Mouse (Mus musculus) bone marrow macrophage, adult 2 months (primary cell): ENCODE data around the gene Capn13. TPM values are rescaled to one million over a fixed set of nuclear protein-coding genes. Genes with fewer than 3 reads are reported as not detected.

Experiments used
- H3K27ac ChIP-seq: 2 replicates; pipeline ENCODE4 v1.5.1; 2012; ENCODE audit warnings: low read depth, low read length; ENCODE audit not compliant: insufficient read depth
- H3K4me1 ChIP-seq: 2 replicates; pipeline ENCODE4 v1.6.1; 2012; ENCODE audit warnings: low read length; ENCODE audit not compliant: control insufficient read depth, insufficient read depth
- H3K4me3 ChIP-seq: 2 replicates; pipeline ENCODE4 v1.5.1; 2012; ENCODE audit warnings: mild to moderate bottlenecking, low read length, moderate library complexity; ENCODE audit not compliant: insufficient read depth
- CTCF ChIP-seq: IDR thresholded peaks from 2 replicates; pipeline ENCODE4 v1.5.1; 2012; ENCODE audit warnings: low read depth, mild to moderate bottlenecking, low read length, moderate library complexity
- POLR2A ChIP-seq: IDR thresholded peaks from 2 replicates; pipeline ENCODE4 v1.6.1; 2012; ENCODE audit warnings: mild to moderate bottlenecking, low read depth, low read length, borderline replicate concordance
- polyA plus RNA-seq: library from polyadenylated mRNA; stranded (reverse); fragments of >200 nt; gene quantifications from 2 replicates; pipeline ENCODE4 v1.2.4, GENCODE M21; 2012; ENCODE audit not compliant: missing spikeins, insufficient read depth, insufficient read length

The Capn13 gene
- polyA plus RNA-seq, 1 experiment = not detected

DNA sequence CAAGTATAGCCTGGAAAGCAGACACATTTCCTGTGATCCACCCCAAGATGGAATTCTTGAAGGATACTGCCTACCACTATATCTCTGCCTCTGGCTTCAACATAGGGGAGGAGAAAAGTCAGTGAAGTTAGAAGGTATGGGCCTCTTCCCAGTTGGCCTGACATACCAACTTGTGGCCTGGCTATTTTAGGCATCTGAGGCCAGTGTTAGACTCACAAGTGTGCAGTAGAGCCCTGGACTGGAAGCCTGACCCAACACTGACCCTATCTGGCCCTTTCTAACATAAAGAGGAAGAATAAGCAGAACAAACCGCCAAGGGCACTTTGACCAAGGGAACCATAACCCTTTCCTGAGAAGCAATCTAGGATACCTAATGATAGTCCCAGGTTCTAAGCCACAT lies 7.3 kb downstream of the Capn13 start:
- TF ChIP-seq CTCF (no peak), POLR2A (no peak)
- no peaks in the 10 kb centered on the region for H3K4me1 ChIP-seq
- no peak overlapping the region for H3K27ac ChIP-seq
- no peak overlapping the region for H3K4me3 ChIP-seq

DNA sequence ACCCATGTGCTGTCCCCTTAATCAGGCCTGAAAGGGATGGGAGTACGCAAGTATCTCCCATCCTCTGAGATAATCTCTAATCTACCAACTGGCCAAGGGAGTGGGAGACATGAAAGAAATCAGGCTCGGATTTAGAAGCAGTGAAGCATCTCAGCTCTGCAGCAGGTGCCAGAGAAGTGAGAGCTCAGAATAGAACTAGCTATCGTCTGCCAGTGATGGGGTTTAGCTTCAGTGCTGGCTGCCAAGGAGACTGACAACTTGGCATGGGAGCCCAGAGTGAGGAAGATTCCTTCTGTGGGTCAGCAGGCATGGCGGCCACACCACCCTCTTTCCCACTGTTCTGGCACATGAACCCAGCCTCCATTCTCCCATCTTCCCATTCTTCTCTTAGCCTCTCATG lies 8.9 kb downstream of the Capn13 start:
- Histone ChIP-seq H3K27ac (no peak overlapping the region), H3K4me1 (no peaks in the 10 kb centered on the region), H3K4me3 (no peak overlapping the region)
- TF ChIP-seq POLR2A = no peak

DNA sequence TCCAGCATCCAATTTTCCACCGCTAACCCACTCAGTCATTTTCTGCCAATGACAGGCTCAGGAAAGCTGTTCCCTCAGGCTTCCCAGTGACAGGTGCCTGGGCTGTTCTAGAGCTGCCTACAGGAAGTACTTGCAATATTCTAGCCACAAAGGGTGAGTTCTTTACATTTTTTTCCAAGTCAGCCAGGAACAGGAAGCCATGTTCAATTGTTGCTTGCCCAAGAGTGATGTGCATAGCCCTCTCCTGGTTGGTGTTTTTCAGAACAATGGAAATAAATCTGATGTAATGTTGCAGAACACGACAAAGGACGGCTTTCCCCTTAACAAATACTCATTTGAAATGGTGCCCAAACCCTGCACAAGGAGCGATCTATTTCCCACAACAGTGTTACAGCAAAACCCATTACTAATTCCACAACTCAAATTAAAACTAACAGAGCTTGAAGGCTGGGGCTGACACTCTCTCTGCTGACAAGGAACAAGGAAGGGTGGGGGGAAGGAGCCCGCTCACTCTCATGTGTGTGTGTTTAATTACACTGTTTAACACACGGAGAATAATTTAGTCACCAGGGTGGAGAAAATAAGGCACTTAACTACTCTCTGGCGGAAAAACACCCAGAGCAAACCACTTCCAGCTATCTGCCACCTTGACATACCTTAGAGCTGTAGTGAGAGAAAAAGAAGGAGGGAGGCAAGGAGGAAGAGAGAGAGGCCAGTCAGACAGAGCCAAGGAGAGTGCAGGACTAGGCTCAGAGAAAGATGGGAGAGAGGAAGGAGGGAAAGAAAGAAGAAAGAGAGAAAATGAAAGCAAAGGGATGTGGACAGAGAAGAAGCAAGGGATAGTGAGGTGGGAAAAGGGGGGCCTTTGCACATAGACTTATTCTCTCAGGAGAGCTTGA lies 10.2 kb downstream of the Capn13 start:
- TF ChIP-seq POLR2A = no peak
- TF ChIP-seq CTCF = no peak
- no peaks in the 10 kb centered on the region for H3K4me1 ChIP-seq
- H3K27ac ChIP-seq = no peak overlapping the region
- no peak overlapping the region for H3K4me3 ChIP-seq

DNA sequence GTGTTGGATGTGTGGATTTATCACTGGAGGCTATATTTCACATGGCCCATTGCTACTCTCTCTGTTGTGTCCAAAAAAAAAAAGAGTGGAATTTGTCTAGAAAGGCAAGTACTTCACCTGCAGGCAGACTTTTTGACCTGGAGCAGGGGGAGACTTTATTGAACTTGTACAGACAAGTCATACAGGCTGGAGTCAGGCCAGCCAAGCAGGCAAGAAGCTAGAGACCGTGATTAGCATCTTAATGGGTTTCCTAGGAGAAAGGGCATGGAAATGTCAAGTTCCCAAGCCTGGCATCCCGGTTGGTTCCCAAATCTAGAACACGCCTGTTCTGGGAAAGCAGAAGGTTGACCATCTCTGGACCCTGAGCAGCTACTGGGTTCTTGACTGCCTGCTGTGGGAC lies 11.3 kb downstream of the Capn13 start:
- no peak for TF ChIP-seq POLR2A
- TF ChIP-seq CTCF = no peak
- Histone ChIP-seq H3K27ac (no peak overlapping the region), H3K4me3 (no peak overlapping the region), H3K4me1 (no peaks in the 10 kb centered on the region)

DNA sequence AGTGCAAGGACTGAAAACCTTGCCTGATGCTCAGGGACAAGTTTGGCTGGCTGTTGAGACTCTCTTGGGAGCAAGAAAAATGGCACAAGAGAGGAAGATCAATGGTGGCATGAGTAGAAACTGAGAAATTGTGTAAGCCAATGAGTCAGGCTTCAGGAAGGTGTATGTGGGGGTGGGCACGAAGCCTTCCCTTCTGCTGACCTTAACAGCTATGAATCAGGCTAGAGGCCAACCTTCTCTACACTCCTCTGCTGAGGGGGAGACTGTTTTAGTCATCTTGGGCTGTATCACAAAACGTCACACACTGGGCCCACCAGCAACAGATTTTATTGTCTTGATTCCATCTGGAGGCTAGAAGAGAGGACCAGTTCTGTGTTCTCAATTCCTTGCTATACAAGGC lies 14.1 kb downstream of the Capn13 start:
- Histone ChIP-seq H3K27ac (no peak overlapping the region), H3K4me1 (no peaks in the 10 kb centered on the region), H3K4me3 (no peak overlapping the region)
- TF ChIP-seq CTCF = no peak
- TF ChIP-seq POLR2A = no peak

DNA sequence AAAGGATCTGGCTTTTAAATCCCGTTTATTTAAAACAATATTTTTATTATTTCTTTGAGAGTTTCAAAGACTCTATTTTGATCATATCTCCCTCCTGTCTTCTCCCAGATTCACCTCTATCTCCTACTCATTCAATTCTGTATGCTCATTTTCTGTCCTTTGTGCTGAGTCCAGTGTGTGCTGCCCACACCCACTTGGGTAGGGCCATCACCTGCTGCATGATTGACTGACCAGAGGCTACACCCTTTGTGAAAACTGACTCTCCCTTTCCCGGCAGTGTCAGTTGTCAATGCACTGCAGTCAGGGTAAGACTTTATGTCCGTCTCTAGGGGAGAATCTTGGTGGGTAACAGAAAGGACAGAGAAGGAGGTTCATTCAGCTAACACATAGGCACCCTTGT lies 14.7 kb downstream of the Capn13 start:
- TF ChIP-seq CTCF (no peak), POLR2A (no peak)
- Histone ChIP-seq H3K27ac (no peak overlapping the region), H3K4me3 (no peak overlapping the region), H3K4me1 (no peaks in the 10 kb centered on the region)

DNA sequence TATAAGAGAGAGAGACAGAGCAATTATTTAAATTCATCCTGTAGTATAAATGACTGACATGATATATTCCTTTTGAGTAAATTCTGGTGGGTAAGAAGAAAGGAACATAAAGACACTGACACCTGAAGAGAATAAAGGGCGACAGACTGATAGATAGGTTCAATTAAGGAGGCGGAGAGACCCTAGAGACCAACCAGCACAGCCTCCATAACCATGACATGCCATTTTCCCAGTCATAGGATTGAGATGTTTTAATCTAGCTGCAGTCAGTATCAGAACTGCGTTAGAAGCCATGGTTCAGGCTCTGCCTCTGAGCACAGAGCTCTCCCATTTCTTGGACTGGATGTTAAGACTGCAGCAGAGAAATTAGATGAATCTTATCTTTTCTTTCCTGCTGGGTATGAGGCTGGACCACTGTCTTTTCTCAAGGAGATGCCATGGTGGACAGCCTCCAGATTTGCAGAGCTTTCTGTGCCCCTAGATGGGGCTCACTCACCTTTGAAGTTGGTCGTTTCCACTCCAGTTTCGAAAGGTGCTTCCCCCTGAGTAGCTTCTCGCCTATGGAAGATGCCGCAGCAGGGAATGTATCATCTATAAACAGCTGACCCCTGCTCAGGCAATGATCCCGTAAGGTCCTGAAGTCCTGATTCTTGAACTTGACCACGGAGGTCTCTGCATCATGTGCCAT lies 18.2 kb downstream of the Capn13 start:
- no peak overlapping the region for H3K27ac ChIP-seq
- TF ChIP-seq CTCF = no peak
- TF ChIP-seq POLR2A = no peak
- H3K4me3 ChIP-seq = no peak overlapping the region
- no peaks in the 10 kb centered on the region for H3K4me1 ChIP-seq

DNA sequence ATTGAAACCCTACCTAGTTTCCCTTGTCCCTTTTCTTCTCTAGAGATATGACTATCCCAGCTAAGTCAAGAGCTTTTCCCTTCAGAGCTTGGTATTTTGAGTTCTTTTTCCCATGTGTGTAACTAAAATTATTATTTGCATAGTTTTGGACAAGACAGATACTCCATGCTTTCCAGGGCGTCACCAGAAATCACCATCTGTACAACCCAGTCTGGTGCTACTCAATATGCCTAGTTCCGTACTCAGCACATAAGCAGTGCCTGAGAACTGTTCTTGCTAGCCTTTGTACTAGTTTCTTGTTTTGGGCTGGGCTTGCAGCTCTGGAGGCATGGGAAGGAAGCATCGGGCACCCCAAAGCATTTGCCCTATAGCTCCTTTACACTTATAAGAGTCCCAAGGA lies 19.0 kb downstream of the Capn13 start:
- H3K4me1 ChIP-seq = no peaks in the 10 kb centered on the region
- no peak overlapping the region for H3K27ac ChIP-seq
- TF ChIP-seq CTCF = no peak
- no peak for TF ChIP-seq POLR2A
- H3K4me3 ChIP-seq = no peak overlapping the region

DNA sequence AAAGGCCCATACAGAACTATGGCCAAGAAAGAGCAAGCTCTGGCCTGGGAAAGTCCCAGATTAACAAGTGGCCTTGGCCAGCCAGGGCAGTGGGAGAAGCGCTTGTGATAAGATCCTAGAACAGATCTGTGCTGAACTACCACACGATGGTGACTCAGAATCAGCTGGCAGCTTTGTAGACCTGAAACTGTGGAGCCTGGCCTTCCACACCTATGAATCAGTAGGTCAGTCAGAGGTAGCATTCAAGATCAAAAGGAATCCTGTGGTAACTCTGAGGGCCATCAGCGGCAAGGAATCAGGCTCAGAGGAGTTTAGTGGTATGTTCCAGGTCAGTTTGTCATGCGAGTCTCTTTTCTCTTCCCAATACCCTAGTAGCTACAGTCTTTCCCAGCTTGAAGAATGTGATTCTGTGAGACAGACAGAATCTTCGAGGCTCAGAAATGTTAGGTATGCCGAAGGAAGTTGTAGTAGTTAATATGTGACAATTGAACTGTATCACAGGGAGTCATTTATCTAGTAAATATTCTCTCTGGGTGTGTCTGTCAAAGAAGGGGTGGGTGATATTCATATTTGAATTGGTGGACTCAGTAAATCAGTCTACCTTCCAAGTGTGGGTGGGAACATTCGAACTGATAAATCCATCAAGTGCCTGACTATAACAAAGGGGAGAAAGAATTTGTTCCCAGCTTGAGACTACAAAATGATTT lies 22.7 kb downstream of the Capn13 start:
- Histone ChIP-seq H3K4me1 (no peaks in the 10 kb centered on the region), H3K27ac (no peak overlapping the region), H3K4me3 (no peak overlapping the region)
- TF ChIP-seq CTCF (no peak), POLR2A (no peak)

DNA sequence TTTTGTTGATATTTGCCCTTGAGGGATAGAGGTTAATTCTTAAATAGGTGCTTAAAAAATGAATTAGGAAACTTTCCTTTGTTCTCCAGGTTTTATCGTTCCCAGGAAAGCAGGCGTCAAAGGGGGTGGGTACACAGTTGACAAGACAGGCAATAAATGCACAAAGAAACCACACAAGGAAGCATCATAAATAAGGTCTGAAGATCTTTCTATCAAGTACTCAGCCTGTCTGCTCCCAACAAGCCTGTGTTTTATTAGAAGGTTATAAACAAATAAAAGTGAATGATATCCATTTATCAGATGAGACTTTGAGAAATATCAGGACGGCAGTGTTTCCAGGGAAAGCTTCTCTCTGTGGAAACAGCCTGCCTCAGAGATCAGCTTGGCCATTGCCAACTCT lies 33.3 kb downstream of the Capn13 start:
- no peaks in the 10 kb centered on the region for H3K4me1 ChIP-seq
- H3K4me3 ChIP-seq = no peak overlapping the region
- H3K27ac ChIP-seq = no peak overlapping the region
- TF ChIP-seq POLR2A (no peak), CTCF (no peak)

DNA sequence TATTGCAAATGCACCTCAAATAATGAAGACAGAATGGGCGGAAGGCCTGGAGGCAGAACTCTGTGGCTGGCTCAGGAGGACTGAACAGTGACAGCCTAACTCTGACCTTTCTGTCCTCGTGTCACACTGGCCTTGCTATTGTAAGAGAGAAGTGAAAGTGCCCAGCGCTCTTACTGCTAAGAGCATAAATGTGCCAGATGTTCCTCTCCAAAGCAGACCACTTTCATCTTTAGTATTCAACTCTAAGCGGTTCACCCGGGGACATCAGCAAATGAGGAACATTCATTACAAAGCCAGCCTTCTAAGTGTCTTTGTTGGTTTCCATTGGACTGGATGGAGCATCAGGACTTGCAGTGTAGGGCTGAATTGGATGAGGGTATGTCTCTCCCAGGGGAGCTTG lies 39.6 kb downstream of the Capn13 start:
- no peak overlapping the region for H3K4me3 ChIP-seq
- no peaks in the 10 kb centered on the region for H3K4me1 ChIP-seq
- H3K27ac ChIP-seq = no peak overlapping the region
- TF ChIP-seq POLR2A (no peak), CTCF (no peak)
